Mouse (Mus musculus) cortical plate, adult 2 months (tissue): Measurements from ENCODE around the gene Alpi.

Experiments
- CTCF ChIP-seq: fragments of 200-500 bp; IDR thresholded peaks from 2 replicates; pipeline ENCODE4 v1.5.1; 2011; ENCODE audit warnings: mild to moderate bottlenecking, control low read depth, low read length; ENCODE audit not compliant: insufficient read depth; ENCODE audit errors: extremely low read depth
- POLR2A ChIP-seq: fragments of 200-500 bp; IDR thresholded peaks from 2 replicates; pipeline ENCODE4 v1.6.1; 2011; ENCODE audit warnings: mild to moderate bottlenecking, low read length, control low read depth; ENCODE audit not compliant: insufficient read depth; ENCODE audit errors: extremely low read depth

DNA sequence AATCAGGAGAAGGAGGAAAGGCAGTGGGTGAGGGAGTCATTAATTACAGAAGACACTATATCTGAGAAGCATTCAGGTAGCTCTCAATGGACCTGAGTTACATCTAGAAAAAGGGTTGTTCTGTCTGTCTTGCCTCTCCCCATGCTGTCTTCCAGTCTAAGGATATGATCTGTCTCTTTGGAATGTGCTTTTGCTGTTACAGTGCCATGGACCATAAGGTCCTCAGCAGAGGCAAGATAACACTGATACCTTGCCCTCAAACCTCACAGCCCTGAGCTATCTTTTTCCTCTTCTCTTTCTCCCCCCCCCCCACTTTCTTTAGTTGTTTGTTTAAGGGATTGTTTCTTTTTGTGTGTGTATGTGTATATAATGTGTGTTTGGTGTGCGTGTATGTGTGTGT is 13.4 kb upstream of the Alpi start:
- TF ChIP-seq CTCF (no peak), POLR2A (no peak)
